Mouse (Mus musculus) embryo, embryonic 11 days (tissue): ENCODE results near the gene Kdm5c.

Source experiments
- DNase-seq: peaks from one replicate; pipeline ENCODE4 v3.0.0-alpha.2; 2015

The Kdm5c gene

GRCm38 (mm10) chrX:152306224-152306623 is 73.4 kb downstream of the Kdm5c start:
- no peak for DNase-seq

DNA sequence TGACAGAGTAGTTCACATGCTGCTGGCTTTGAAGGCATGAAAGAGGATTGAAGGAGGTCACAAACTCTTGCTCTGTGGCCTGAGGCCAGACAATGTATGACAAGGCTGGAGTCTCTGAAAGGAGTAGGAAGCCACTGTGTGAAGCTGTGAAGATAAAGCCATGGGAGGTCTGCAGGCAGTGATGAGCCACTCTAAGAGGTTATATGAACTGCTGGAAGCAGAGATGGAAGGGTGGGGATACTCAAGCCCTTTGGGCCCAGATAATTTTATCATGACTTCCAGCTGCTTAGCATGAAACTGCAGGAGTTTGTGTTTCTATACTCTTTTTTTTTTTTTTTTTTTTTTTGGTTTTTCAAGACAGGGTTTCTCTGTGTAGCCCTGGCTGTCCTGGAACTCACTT is 74.6 kb downstream of the Kdm5c start:
- DNase-seq = no peak

DNA sequence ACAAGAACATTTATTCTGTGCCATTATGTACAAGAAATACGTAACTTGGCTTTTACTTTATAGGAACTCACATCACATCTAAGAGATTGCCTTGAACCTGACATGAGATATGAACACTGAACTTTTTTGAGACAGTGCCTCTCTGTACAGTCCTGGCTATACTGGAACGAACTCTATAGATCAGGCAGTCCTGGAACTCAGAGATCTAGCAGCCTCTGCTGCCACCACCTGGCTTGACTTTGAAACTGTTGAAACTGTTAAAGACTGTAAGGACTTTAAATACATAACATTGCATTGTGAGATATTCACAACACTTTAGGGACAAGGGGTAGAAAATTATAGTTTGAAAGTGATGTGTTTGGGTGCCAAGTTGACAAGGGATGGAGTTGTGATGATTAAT is 75.1 kb downstream of the Kdm5c start:
- DNase-seq = peak; percentile 38

DNA sequence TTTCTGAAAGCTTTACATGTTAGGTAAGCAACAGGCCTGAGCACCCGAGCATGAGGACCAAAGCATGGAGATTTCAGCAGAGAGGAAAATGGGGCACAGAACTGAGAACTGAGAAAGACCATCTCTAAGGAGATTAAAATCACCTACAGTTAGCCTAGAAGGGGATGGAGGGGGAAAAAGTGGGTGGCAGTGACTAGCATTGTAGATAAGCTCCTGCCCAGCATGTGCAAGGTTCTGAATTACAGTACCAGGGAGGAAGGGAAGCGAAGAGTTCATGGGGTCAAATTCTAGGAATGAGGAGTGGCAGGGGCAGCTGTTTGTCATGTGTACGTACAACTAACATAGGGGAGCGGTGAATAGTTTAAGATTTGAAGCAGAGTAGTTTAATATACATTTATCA is 87.7 kb downstream of the Kdm5c start:
- no peak for DNase-seq

DNA sequence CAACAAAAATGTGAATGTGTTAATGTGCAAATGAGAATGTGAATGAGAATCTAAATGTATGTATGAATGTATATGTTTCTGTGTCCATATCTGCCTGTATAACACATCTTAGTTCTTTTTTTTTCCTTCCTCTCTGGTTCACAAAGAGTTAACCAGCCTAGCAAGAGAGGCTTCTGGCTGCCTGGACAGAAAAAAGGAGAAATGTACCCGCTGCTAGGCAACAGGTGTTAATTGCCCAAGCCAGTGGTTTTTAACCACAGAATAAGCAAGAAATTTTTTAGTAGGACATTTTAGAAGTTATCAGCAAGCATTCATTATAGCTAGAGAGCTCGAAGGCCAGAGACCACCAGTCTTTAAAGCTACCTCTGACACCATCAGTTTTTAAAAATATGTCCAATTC is 90.0 kb downstream of the Kdm5c start:
- no peak for DNase-seq

GRCm38 (mm10) chrX:152323584-152323983 is 90.8 kb downstream of the Kdm5c start:
- DNase-seq = no peak
